Mouse (Mus musculus) layer of hippocampus, postnatal 10 days (tissue): Measurements from ENCODE around the gene Npb. TPM values are rescaled to one million over a fixed set of nuclear protein-coding genes. Genes with fewer than 3 reads are reported as not detected.

Experiments
- DNase-seq, 2 experiments: peaks; one replicate each; pipeline ENCODE4 v3.0.0; 2021; ENCODE audit warnings: low spot score in 2 of 2
- total RNA-seq, 2 experiments: library from RNA; stranded (reverse); gene quantifications; 2 replicates each; pipeline ENCODE4 v1.2.3; 2021

The Npb gene
- total RNA-seq, 2 experiments from 2014 or later = 2.2 to 2.4 TPM

GRCm38 (mm10) chr11:120630881-120631725 is 22.8 kb downstream of the Npb start:
- no peak for DNase-seq

GRCm38 (mm10) chr11:120631726-120632448 is 23.6 kb downstream of the Npb start:
- no peak for DNase-seq

GRCm38 (mm10) chr11:120632559-120633519 is 24.6 kb downstream of the Npb start:
- peak; percentile 62 to 71 for DNase-seq

- DNase-seq = peak; percentile 89 to 93
Measured at GRCm38 (mm10) chr11:120633520-120634343, 25.5 kb downstream of the Npb start, which contains the start of gene Mafg. TSS of gene Mafg (minus strand) at chr11:120633600.

GRCm38 (mm10) chr11:120634810-120635209 is 26.5 kb downstream of the Npb start:
- DNase-seq = no peak

GRCm38 (mm10) chr11:120641255-120641654 is 33.0 kb downstream of the Npb start:
- DNase-seq = no peak

- no peak for DNase-seq
Measured at GRCm38 (mm10) chr11:120641869-120642268, 33.6 kb downstream of the Npb start.

- no peak for DNase-seq
Measured at GRCm38 (mm10) chr11:120642939-120643600, 34.8 kb downstream of the Npb start.

GRCm38 (mm10) chr11:120643601-120643987 is 35.3 kb downstream of the Npb start, which contains the start of gene Pycr1:
TSS of gene Pycr1 (minus strand) at chr11:120643769.
- peak; percentile 90 to 94 for DNase-seq

GRCm38 (mm10) chr11:120647047-120647830 is 39.0 kb downstream of the Npb start:
- no peak for DNase-seq

- DNase-seq = peak in 1 of 2 experiments; percentile 53
Measured at GRCm38 (mm10) chr11:120648001-120648476, 39.8 kb downstream of the Npb start, which contains the start of gene Myadml2. TSS of gene Myadml2 (minus strand) at chr11:120648158.

GRCm38 (mm10) chr11:120651872-120652271 is 43.6 kb downstream of the Npb start:
- no peak for DNase-seq

GRCm38 (mm10) chr11:120654741-120655140 is 46.5 kb downstream of the Npb start:
- DNase-seq = no peak

- no peak for DNase-seq
Measured at GRCm38 (mm10) chr11:120657301-120657700, 49.0 kb downstream of the Npb start.
